In the genomic region with DNA sequence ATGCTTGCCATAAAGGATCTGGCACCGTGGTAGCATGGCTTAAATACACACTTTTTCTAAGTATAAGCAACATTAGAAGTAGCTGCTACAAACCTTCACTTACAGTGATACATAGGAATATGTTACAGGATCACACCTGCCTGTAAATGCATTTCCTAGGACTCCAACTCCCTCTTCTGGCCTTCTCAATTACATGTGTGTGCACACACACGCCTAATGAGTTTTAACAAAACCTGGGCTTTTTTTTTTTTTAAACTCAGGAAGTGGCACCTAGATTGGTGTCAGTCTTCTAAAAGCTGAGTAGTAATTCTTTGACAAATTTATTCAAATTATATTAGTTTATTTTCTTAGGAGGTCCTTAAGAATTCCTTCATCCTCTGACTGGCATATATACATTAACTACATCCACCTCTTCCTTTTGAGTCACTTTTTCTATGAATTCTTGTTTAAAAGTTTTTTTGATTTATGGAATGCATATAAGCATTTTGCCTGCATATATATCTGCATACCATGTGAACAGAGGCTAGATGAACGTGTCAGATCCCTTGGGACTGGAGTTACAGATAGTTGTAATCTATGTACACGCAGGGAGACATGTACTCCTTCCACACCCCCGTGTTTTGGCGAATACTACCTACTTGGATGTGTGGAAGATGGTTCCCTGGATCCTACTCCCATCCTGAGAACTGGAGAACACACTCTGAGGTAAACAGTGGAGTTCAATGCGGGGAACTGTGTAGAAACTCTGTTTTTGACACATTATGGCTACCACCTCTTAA, we compare ENCODE assay signal across 23 mouse cellular contexts. TPM values are rescaled to one million over a fixed set of nuclear protein-coding genes. Genes with fewer than 3 reads are reported as not detected.
A peak's percentile ranks its signal among the peaks of the same experiment; 100 is the strongest.
DNase-seq lines count a peak whose midpoint lies in the region; ATAC-seq and TF ChIP-seq lines count a peak whose summit lies in the region.
"Had no signal": no experiment of that assay in that cellular context is flagged by ENCODE, and none has a peak within 500 bp of the region (broad histone marks: within the 10 kb centered on the region; RNA-seq: fewer than 3 reads in every experiment).

No protein-coding gene starts in this region.

- intact Hi-C loops in left cerebral cortex, postnatal 14 days (cut with DNase I) = no loop called here

- TF ChIP-seq POLR2A in MEL (IDR thresholded peaks at IDR 0.05; ENCODE audit: control insufficient read depth in 1 of 2, insufficient read depth in 1 of 2, low read depth in 1 of 2, low read length in 2 of 2, poor library complexity in 1 of 2) = no peak

- 59% methylated on average over 7 of the region's 7 CpGs for WGBS in liver, embryonic 13.5 days (ENCODE audit: insufficient replicate concordance)
- WGBS in liver, postnatal 0 days (ENCODE audit: insufficient replicate concordance) = 69% methylated on average over 7 of the region's 7 CpGs
- 87% methylated on average over 7 of the region's 7 CpGs for WGBS in hindbrain, embryonic 14.5 days

- H3K27me3 ChIP-seq in MEL (ENCODE audit: control insufficient read depth in 1 of 2, insufficient read depth in 2 of 2, low read length in 2 of 2) = no peaks in the 10 kb centered on the region
- no peaks in the 10 kb centered on the region for H3K27me3 ChIP-seq in liver, embryonic 13.5 days
- no peaks in the 10 kb centered on the region for H3K27me3 ChIP-seq in liver, postnatal 0 days (ENCODE audit: insufficient read depth, low read length)
- no peaks in the 10 kb centered on the region for H3K27me3 ChIP-seq in hindbrain, embryonic 14.5 days (ENCODE audit: control insufficient read depth, insufficient read depth, low read length)
- H3K27me3 ChIP-seq: embryonic facial prominence, embryonic 15.5 days; forebrain, embryonic 12.5 days; hindbrain, embryonic 12.5 days; Patski had no signal

- no peak for DNase-seq in MEL (ENCODE audit: low read depth, low spot score)
- DNase-seq in liver, embryonic 13.5 days = no peak
- no peak for DNase-seq in liver, postnatal 0 days
- no peak for DNase-seq in thymus, postnatal 25 days
- no peak for DNase-seq in hindbrain, embryonic 14.5 days (ENCODE audit: low spot score)
- DNase-seq in left cerebral cortex, postnatal 14 days (ENCODE audit: low spot score in 2 of 2) = no peak
- DNase-seq: adrenal gland, adult 2 months; adrenal gland, postnatal 25 days; cerebellum, adult 18-20 months; cerebellum, postnatal 10 days; heart, adult 18-20 months; heart, postnatal 10 days; heart, postnatal 4 days had no signal

- peaks cover 22 to 41% of the 10 kb centered on the region in 2 experiments for H3K36me3 ChIP-seq in MEL (ENCODE audit: control insufficient read depth in 1 of 2, insufficient read depth in 2 of 2, low read length in 2 of 2)
- peaks cover 50% of the 10 kb centered on the region for H3K36me3 ChIP-seq in liver, embryonic 13.5 days
- H3K36me3 ChIP-seq in liver, postnatal 0 days (replicated peaks; ENCODE audit: insufficient read depth, low read length) = peaks cover 43% of the 10 kb centered on the region
- peaks cover 39% of the 10 kb centered on the region for H3K36me3 ChIP-seq in hindbrain, embryonic 14.5 days (replicated peaks; ENCODE audit: control insufficient read depth, insufficient read depth)

- no peaks in the 10 kb centered on the region for H3K79me2 ChIP-seq in MEL (ENCODE audit: control insufficient read depth, insufficient read depth, low read length, poor library complexity)

- H3K4me2 ChIP-seq in liver, embryonic 13.5 days = no peak overlapping the region
- no peak overlapping the region for H3K4me2 ChIP-seq in liver, postnatal 0 days (ENCODE audit: low read depth, low read length)
- H3K4me2 ChIP-seq in hindbrain, embryonic 14.5 days (replicated peaks) = no peak overlapping the region
- H3K4me2 ChIP-seq: embryonic facial prominence, embryonic 15.5 days; forebrain, embryonic 12.5 days; hindbrain, embryonic 12.5 days had no signal

- peak; percentile 47 for ATAC-seq in erythroid progenitor cell, adult 5-6 weeks (replicated peaks; ENCODE audit: low FRiP score, poor library complexity, severe bottlenecking)
- ATAC-seq in liver, embryonic 13.5 days (ENCODE audit: low read depth) = peak; percentile 60
- peak; percentile 16 for ATAC-seq in liver, postnatal 0 days
- no peak for ATAC-seq in hindbrain, embryonic 14.5 days (ENCODE audit: low FRiP score)
- ATAC-seq: activated CD4-positive, CD25-positive, alpha-beta regulatory T cell, adult 4 months; forebrain, embryonic 16.5 days; hindbrain, postnatal 0 days; Patski had no signal

- H3K9ac ChIP-seq in MEL (ENCODE audit: control insufficient read depth, low read depth, low read length, poor library complexity, severe bottlenecking) = no peak overlapping the region
- no peak overlapping the region for H3K9ac ChIP-seq in liver, embryonic 13.5 days
- H3K9ac ChIP-seq in liver, postnatal 0 days (replicated peaks) = no peak overlapping the region
- H3K9ac ChIP-seq in hindbrain, embryonic 14.5 days = no peak overlapping the region
- H3K9ac ChIP-seq: embryonic facial prominence, embryonic 15.5 days; forebrain, embryonic 12.5 days; hindbrain, embryonic 12.5 days had no signal

- TF ChIP-seq EP300 in MEL (IDR thresholded peaks at IDR 0.05; ENCODE audit: low read depth in 1 of 2, low read length in 2 of 2) = no peak
- TF ChIP-seq EP300 in liver, postnatal 0 days (IDR thresholded peaks at IDR 0.05; ENCODE audit: low read depth) = no peak

- no peak for TF ChIP-seq RAD21 in MEL (IDR thresholded peaks at IDR 0.05; ENCODE audit: low read depth, low read length)

- no peak for TF ChIP-seq CTCF in MEL (IDR thresholded peaks at IDR 0.05 in 2 of 3, conservative IDR thresholded peaks at IDR 0.05 in 1 of 3; ENCODE audit: control insufficient read depth in 1 of 3, insufficient read depth in 1 of 3, low read depth in 2 of 3, low read length in 3 of 3, poor library complexity in 1 of 3, severe bottlenecking in 1 of 3)
- no peak for TF ChIP-seq CTCF in liver, postnatal 0 days (IDR thresholded peaks at IDR 0.05; ENCODE audit: low read depth)

- H3K4me1 ChIP-seq in MEL (ENCODE audit: control insufficient read depth in 1 of 2, insufficient read depth in 2 of 2, low read length in 2 of 2) = peaks cover 23 to 30% of the 10 kb centered on the region in 2 experiments
- peaks cover 56% of the 10 kb centered on the region for H3K4me1 ChIP-seq in liver, embryonic 13.5 days (replicated peaks)
- 0 out of 2 replicates have a peak, but pooled peaks cover 2% of the 10 kb centered on the region for H3K4me1 ChIP-seq in liver, postnatal 0 days (ENCODE audit: insufficient read depth)
- no peaks in the 10 kb centered on the region for H3K4me1 ChIP-seq in hindbrain, embryonic 14.5 days (replicated peaks; ENCODE audit: control insufficient read depth, insufficient read depth, low read length)
- H3K4me1 ChIP-seq: embryonic facial prominence, embryonic 15.5 days; forebrain, embryonic 12.5 days; heart, embryonic 10.5 days; hindbrain, embryonic 12.5 days had no signal

- H3K4me3 ChIP-seq in MEL (ENCODE audit: control insufficient read depth in 1 of 2, insufficient read depth in 1 of 2, low read depth in 2 of 2, low read length in 2 of 2) = no peak overlapping the region
- H3K4me3 ChIP-seq in liver, embryonic 13.5 days (replicated peaks) = no peak overlapping the region
- H3K4me3 ChIP-seq in liver, postnatal 0 days (ENCODE audit: low read depth, low read length) = no peak overlapping the region
- H3K4me3 ChIP-seq in hindbrain, embryonic 14.5 days (replicated peaks; ENCODE audit: low read length) = no peak overlapping the region
- H3K4me3 ChIP-seq: embryonic facial prominence, embryonic 15.5 days; forebrain, embryonic 12.5 days; heart, embryonic 10.5 days; hindbrain, embryonic 12.5 days had no signal

- H3K9me3 ChIP-seq in MEL (replicated peaks; ENCODE audit: insufficient read depth, low read length) = no peaks in the 10 kb centered on the region
- H3K9me3 ChIP-seq in liver, embryonic 13.5 days (replicated peaks) = no peaks in the 10 kb centered on the region
- H3K9me3 ChIP-seq in liver, postnatal 0 days (ENCODE audit: low read length) = no peaks in the 10 kb centered on the region
- H3K9me3 ChIP-seq in hindbrain, embryonic 14.5 days (ENCODE audit: control insufficient read depth, low read length) = no peaks in the 10 kb centered on the region
- H3K9me3 ChIP-seq: embryonic facial prominence, embryonic 15.5 days; forebrain, embryonic 12.5 days; heart, embryonic 10.5 days; hindbrain, embryonic 12.5 days had no signal

- H3K27ac ChIP-seq in MEL (ENCODE audit: control insufficient read depth, low read depth, low read length) = no peak overlapping the region
- peak overlapping the region; percentile 81 for H3K27ac ChIP-seq in liver, embryonic 13.5 days
- 0 out of 2 replicates have a peak overlapping the region, but pooled peaks have one; percentile 19 for H3K27ac ChIP-seq in liver, postnatal 0 days (ENCODE audit: low read depth)
- H3K27ac ChIP-seq in hindbrain, embryonic 14.5 days = no peak overlapping the region
- H3K27ac ChIP-seq: embryonic facial prominence, embryonic 15.5 days; forebrain, embryonic 12.5 days; heart, embryonic 10.5 days; hindbrain, embryonic 12.5 days; hindbrain, postnatal 0 days had no signal

TF ChIP-seq in MEL, 35 proteins besides CTCF, POLR2A, EP300 and RAD21 (continues in another document):
- TF ChIP-seq ZC3H11A (IDR thresholded peaks at IDR 0.05; ENCODE audit: low read depth, low read length) = no peak

RNA-seq across cellular contexts. Expression of gene Styk1, which starts 9.8 kb away (rescaled TPM):
- total RNA-seq in MEL (2012; rRNA removed) = 0.12 and 0.20 TPM in 2 replicates
- polyA plus RNA-seq in MEL (2012; ENCODE audit: insufficient read depth in 1 of 2, insufficient read length in 2 of 2, low read depth in 1 of 2, low replicate concordance in 2 of 2, missing spikeins in 1 of 2) = under 1 TPM in 1 of 2 experiments, not detected in 1; 0.11 TPM
- not detected in 2 replicates for total RNA-seq in erythroid progenitor cell, adult 5-6 weeks (2015; ENCODE audit: low replicate concordance)
- total RNA-seq in erythroid progenitor cell, adult 5-6 weeks (2017; ENCODE audit: low replicate concordance) = 1.9 TPM in 1 of 2 replicates, not detected in the other
- 0.44 and 0.60 TPM in 2 replicates for polyA plus RNA-seq in liver, embryonic 13.5 days (2015; fragmentation: Nextera tagmentation; extraction: Ambion mirVana)
- polyA plus RNA-seq in liver, postnatal 0 days (2015; fragmentation: Nextera tagmentation; extraction: Ambion mirVana) = 0.25 and 0.32 TPM in 2 replicates
- polyA plus RNA-seq in hindbrain, embryonic 14.5 days (2014; fragmentation: Nextera tagmentation; extraction: Ambion mirVana) = 4.3 and 4.9 TPM in 2 replicates
- total RNA-seq in left cerebral cortex, postnatal 14 days (2021) = under 1 TPM; 0.23 to 0.53 TPM
- polyA plus RNA-seq: activated CD4-positive, CD25-positive, alpha-beta regulatory T cell, adult 4 months; adrenal gland, adult 2 months; G1E had no signal

RNA-seq across cellular contexts. Expression of gene Ybx3, which starts 25.1 kb away (rescaled TPM):
- 575 and 609 TPM in 2 replicates for total RNA-seq in MEL (2012; rRNA removed)
- 1,000 to 10,000 TPM in 1 of 2 experiments, 100 to 1,000 TPM in 1; 105 to 1,042 TPM for polyA plus RNA-seq in MEL (2012; ENCODE audit: insufficient read depth in 1 of 2, insufficient read length in 2 of 2, low read depth in 1 of 2, low replicate concordance in 2 of 2, missing spikeins in 1 of 2)
- 426 and 461 TPM in 2 replicates for total RNA-seq in erythroid progenitor cell, adult 5-6 weeks (2015; ENCODE audit: low replicate concordance)
- total RNA-seq in erythroid progenitor cell, adult 5-6 weeks (2017; ENCODE audit: low replicate concordance) = 493 and 501 TPM in 2 replicates
- polyA plus RNA-seq in liver, embryonic 13.5 days (2015; fragmentation: Nextera tagmentation; extraction: Ambion mirVana) = 80.6 and 81.3 TPM in 2 replicates
- polyA plus RNA-seq in liver, postnatal 0 days (2015; fragmentation: Nextera tagmentation; extraction: Ambion mirVana) = 38.9 and 67.2 TPM in 2 replicates
- polyA plus RNA-seq in hindbrain, embryonic 14.5 days (2014; fragmentation: Nextera tagmentation; extraction: Ambion mirVana) = 30.6 and 33.4 TPM in 2 replicates
- total RNA-seq in left cerebral cortex, postnatal 14 days (2021) = 10 to 100 TPM; 72.4 to 73.6 TPM

Comparison
In these comparisons a context has a peak if more than half of its experiments do, and no peak if none do; other contexts are left out.
1. H3K27ac ChIP-seq: peak in liver, embryonic 13.5 days (single experiment) and liver, postnatal 0 days (single experiment); none in MEL (single experiment) and hindbrain, embryonic 14.5 days (single experiment).